Mouse (Mus musculus): ENCODE results near the gene Rprd2.
"Not testable (repeated sequence)": the region's sequence is repeated elsewhere in the genome, so short reads cannot be mapped to it uniquely, and the experiment has no call there.

The Rprd2 gene

GRCm38 (mm10) chr3:95816681-95817080 is 2.0 kb downstream of the Rprd2 start:
- DNase-seq = no peak

GRCm38 (mm10) chr3:95808384-95808783 is 10.3 kb downstream of the Rprd2 start:
- no peak for DNase-seq

- DNase-seq = not testable (repeated sequence)
Measured at GRCm38 (mm10) chr3:95807630-95808029, 11.0 kb downstream of the Rprd2 start.

- no peak for DNase-seq
Measured at GRCm38 (mm10) chr3:95806677-95807076, 12.0 kb downstream of the Rprd2 start.

GRCm38 (mm10) chr3:95803851-95804250 is 14.8 kb downstream of the Rprd2 start:
- DNase-seq = no peak

GRCm38 (mm10) chr3:95798756-95799155 is 19.9 kb downstream of the Rprd2 start:
- no peak for DNase-seq

GRCm38 (mm10) chr3:95794299-95794698 is 24.4 kb downstream of the Rprd2 start:
- no peak for DNase-seq

GRCm38 (mm10) chr3:95793662-95794061 is 25.0 kb downstream of the Rprd2 start:
- no peak for DNase-seq

GRCm38 (mm10) chr3:95785501-95785900 is 33.2 kb downstream of the Rprd2 start:
- no peak for DNase-seq

- no peak for DNase-seq
Measured at GRCm38 (mm10) chr3:95771985-95772384, 46.7 kb downstream of the Rprd2 start.

- no peak for DNase-seq
Measured at GRCm38 (mm10) chr3:95765534-95765933, 53.1 kb downstream of the Rprd2 start.

GRCm38 (mm10) chr3:95763811-95764210 is 54.9 kb downstream of the Rprd2 start:
- no peak for DNase-seq

GRCm38 (mm10) chr3:95762961-95763360 is 55.7 kb downstream of the Rprd2 start:
- DNase-seq = no peak

GRCm38 (mm10) chr3:95761771-95762170 is 56.9 kb downstream of the Rprd2 start:
- no peak for DNase-seq

GRCm38 (mm10) chr3:95760656-95761055 is 58.0 kb downstream of the Rprd2 start:
- DNase-seq = no peak

GRCm38 (mm10) chr3:95760106-95760505 is 58.6 kb downstream of the Rprd2 start, which contains the start of gene Tars2:
Gene Tars2 (minus strand): TSS chr3:95760206.
- no peak for DNase-seq

GRCm38 (mm10) chr3:95758467-95759218 is 60.0 kb downstream of the Rprd2 start:
- DNase-seq = no peak

GRCm38 (mm10) chr3:95756808-95757207 is 61.9 kb downstream of the Rprd2 start:
- DNase-seq = no peak

- DNase-seq = peak; percentile 96
Measured at GRCm38 (mm10) chr3:95754345-95755206, 64.1 kb downstream of the Rprd2 start.

GRCm38 (mm10) chr3:95752935-95753334 is 65.7 kb downstream of the Rprd2 start:
- DNase-seq = no peak

- DNase-seq = no peak
Measured at GRCm38 (mm10) chr3:95740406-95740805, 78.3 kb downstream of the Rprd2 start.

GRCm38 (mm10) chr3:95739353-95740104 is 79.1 kb downstream of the Rprd2 start, which contains the start of gene Ecm1:
Gene Ecm1 (minus strand): TSS chr3:95739569.
- DNase-seq = no peak

- no peak for DNase-seq
Measured at GRCm38 (mm10) chr3:95735071-95735670, 83.5 kb downstream of the Rprd2 start.
